Mouse (Mus musculus) right cerebral cortex, adult 2 months (tissue): ENCODE measurements around the gene Psme4.
"Not testable (repeated sequence)": the region's sequence is repeated elsewhere in the genome, so short reads cannot be mapped to it uniquely, and the experiment has no call there.

Source experiments
- DNase-seq, 2 experiments: peaks; one replicate each; pipeline ENCODE4 v3.0.0; 2021 to 2022; ENCODE audit warnings: low spot score in 2 of 2

The Psme4 gene

DNA sequence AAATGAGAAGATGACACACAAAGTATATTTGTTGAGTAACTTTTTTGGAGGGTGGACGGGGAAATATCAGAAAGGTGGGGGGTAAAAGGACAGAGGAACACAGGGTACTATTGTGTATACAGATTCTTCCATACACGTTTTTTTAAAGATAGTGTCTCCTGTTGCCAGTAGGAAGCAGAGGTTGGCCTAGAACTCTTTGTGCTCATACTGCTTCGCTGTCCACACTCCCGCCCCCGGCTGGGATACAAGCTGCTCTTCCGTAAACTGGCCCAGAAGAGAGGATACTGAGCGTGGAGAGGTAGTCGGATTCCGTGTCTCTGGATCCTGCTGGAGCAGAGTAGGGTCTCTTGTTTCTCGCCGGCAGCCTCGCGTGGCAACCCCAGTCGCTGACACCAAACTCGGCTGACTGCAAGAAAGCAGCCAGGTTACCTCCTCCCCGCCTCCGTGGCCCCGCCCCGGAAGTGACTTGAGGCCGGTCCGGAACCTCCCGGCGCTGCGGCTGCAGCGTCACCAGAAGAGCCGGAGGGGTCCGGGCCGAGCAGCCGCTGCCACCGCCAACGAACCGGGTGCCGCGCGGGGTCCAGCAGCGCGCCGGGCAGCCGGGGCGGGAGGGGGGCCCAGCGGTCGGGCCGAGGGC lies at the start of gene Psme4:
Gene Psme4 (plus strand): TSS at position 460 of the 637 bp plus-strand sequence.
- DNase-seq: peak; percentile 92 to 94

GRCm38 (mm10) chr11:30723438-30723837 lies 48.1 kb upstream of the Psme4 start:
- no peak for DNase-seq

DNA sequence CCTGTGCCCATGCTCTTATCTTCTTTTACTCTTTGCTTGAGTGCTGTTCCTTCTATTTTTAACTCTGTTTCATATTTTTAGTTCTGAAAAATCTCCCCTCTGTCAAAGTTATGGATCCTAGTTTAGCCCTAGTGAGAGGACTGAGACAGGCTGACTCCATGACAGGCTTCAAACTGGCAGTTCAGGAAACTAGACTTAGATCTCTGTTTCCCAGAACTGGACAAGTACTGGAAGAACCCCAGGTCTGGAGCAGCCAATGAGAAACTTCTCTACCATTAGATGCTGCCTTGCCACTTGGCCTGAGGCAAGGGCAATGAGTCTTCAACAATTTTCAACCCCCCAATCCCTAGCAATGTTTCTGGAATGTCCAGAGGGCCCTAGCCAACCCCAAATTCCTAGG lies 40.8 kb upstream of the Psme4 start:
- no peak for DNase-seq

DNA sequence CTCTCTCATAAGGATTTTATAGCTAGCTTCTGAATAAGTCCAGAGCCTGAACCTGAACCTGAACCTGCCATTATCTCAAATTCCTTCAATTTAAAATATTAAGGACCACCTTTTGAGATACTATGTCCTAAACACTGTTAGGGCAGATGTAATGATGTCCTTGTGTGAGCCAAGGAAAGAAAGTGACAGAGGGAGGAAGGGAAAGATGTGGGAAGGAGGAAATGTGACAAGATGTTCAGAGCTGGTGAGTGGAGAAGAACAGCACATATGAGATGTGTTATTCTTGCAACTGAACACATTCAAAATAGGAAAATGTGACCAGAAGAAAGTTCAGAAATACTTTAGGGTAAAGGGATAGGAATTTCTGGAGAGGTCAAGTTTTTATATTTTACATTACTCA lies 38.1 kb upstream of the Psme4 start:
- DNase-seq: peak in 1 of 2 experiments; percentile 7

DNA sequence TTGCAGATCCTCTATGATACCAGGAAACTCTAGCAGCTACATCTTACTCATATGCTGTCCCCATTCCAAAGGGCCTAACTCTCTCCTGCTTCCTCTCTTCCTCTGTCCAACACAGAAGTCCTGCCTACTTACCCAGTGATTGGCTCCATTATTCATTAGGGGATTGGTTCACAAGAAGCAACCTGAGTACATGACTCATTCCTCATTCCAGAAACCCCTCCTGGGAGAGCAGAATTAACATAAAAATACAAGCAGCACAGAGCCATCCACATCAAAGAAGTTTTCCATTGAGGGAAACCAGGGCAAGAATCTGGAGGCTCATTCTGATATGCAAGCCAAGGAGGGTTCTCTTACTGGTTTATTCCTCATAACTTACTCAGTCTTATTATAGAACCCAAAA lies 27.5 kb upstream of the Psme4 start:
- no peak for DNase-seq

- no peak for DNase-seq
These were observed 22.6 kb upstream of the Psme4 start for GRCm38 (mm10) chr11:30748938-30749337.

- DNase-seq: no peak
These were observed 21.9 kb upstream of the Psme4 start for GRCm38 (mm10) chr11:30749587-30749986.

DNA sequence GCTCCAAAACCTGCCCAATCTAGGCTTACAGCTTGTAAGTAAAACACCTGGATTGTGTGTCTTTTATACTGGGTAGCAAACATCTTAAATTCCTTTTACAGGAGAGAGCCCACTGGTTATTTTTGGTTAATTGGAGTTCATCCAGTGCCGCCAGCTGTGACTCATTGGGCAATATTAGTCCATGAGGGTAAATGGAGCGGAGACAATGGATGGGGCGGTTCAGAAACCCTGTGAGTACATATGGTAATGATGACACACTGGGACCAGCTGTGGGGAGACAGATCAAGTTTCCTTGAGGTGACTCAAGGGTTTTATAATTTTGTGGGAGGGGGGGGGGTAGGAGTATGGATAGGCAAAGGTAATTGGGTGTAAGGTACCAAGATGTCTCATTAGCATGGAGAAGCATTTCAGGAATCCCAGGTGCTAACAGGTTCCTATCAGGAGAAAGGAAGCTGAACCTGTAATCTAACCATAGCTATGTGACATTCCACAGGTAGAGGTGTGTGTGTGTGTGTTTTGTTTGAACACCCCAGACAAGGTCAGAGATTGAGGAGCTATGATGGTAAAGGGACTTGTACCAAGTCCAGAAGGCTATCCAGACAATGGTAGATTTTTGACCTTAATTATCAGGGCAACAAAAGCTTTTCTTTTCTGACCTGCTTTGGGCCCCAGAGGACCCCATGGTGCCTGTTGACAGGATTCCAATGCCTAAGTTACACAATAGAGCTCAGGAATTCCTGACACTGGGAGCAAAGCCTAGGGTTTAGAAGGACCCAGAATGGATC lies 21.3 kb upstream of the Psme4 start:
- DNase-seq: no peak

DNA sequence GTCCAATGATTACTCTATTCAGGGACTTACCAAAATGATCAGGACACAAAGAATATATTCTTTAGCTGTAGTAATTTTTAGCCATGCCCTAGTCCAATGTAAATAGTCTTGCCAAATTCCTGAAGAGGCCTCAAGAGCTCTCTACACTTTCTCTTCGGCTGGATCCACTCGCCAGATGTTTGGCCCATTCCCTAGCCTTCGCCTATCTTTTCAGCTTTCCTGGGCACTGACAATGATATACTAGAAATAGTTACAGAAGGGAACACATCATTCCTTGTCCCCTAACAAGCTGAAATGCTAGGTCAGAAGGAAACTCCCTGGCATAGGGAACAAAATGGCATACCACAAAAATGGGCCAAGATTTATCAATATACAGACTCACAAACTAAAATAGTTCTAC lies 18.6 kb upstream of the Psme4 start:
- DNase-seq: no peak

DNA sequence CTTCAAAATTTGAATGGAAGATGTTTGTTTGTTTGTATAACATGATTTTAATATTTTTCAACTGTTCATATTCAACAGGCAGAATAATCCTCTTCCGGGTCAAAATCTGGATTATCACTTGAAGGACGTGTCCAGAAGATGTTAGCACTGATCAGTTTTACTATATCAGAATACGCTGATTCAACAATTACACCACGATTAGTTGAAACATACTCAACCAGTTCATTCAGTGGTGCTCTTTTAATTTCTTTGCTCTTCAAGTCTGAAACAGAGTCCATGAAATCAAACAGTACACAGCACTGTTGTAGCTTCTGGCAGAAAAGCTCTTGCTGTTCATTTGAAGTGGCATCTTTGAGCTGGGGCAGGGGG lies 17.1 kb upstream of the Psme4 start:
- DNase-seq: not testable (repeated sequence)

- DNase-seq: peak in 1 of 2 experiments; percentile 21
These were observed 16.5 kb upstream of the Psme4 start for GRCm38 (mm10) chr11:30754855-30755530.

GRCm38 (mm10) chr11:30761381-30761780 lies 10.1 kb upstream of the Psme4 start:
- DNase-seq: no peak

- no peak for DNase-seq
These were observed 9.6 kb upstream of the Psme4 start for GRCm38 (mm10) chr11:30761891-30762290.

DNA sequence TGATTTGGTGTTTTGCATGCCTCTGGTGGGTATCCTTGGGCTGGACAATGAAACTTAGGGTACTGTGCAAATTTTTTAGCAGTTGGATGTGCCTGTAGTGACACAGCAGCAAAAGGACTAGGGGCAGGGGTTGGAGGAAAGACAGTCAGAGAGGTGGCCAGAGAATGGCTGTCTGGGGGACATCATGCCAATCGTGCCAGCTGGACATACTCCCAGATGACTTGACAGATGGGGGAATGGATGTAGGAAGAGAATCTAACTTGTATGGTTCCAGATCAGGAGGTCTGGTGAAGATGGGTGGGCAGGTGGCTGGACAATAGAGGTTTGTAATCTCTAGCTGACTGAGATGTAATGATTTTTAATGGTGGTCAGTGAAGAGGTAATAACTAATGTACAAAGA lies 6.5 kb upstream of the Psme4 start:
- DNase-seq: no peak

DNA sequence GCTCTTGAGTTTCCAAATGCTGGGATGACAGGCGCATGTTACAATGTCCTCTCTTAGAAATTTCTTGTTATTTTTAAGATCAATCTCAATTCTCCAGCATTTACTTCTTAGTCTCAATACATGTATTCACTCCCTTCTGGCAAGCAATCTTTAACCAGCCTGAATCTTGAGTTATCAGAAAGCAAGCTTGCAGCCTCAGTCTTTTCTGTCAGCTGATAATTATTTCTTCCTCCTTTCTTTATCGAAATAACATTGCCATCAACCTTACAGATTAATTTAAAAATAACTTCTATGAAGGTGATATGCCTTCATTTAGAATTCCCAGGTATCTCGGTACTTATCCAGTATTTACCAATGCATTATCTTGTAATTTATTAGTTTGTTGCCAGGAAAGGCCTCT lies 709 bp upstream of the Psme4 start:
- no peak for DNase-seq

DNA sequence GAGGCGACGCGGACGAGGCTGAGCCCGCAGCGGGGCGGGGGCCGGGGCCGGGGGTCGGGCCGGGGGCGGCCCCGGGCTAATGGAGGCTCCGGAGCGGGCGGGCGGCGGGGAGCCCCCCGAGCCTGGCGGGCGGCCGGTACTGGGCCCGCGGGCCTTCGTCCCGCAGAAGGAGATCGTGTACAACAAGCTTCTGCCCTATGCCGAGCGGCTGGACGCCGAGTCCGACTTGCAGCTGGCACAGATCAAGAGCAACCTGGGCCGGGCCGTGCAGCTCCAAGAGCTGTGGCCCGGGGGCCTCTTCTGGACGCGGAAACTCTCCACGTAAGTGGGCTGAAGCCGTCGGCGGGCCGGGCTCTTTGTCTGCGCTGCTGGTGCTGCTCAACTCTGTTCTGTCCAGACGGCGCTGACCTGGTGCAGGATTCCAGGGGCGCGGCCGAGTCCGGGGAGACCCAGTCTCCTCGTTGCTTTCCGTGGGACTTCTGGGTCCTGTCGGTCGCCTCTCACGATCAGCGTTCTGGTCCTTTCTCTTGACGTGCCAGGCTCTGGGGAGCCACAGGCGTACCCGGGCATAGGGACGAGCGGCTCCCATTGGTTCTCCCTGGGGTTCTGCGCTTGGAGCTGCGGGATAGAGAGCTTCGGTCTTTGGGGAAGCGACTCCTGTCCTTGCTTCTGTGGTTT lies 517 bp downstream of the Psme4 start:
- DNase-seq: peak; percentile 55 to 57

DNA sequence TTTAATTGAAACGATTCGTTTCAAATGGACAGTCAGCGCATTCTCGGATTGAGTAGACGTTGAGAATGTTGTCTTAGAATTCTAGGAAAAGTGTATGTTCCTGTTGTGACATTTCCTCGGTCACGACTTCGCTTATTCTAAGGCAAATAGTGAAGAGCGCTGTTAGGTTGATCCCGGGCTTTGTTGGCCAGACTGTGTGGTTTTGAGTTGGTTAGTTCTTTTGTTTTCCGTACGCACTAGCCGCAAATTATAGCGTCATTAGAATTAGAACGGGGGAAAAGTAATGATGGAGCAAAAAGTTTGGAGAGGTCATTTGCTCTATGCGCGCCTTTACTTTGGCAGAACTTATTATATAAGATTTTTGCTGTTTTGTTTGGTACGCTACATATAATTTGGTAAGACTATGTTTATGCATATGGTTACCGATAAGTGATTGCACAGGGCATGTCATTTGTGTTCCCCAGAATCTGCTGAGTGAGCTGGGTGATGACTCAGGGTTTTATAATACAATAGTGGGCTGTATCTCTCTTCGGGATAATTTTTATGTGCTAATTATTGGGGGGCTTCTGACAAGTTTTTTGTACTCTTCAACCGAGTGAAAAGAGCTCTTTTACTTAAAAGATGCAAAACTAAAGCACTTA lies 1.4 kb downstream of the Psme4 start:
- no peak for DNase-seq

DNA sequence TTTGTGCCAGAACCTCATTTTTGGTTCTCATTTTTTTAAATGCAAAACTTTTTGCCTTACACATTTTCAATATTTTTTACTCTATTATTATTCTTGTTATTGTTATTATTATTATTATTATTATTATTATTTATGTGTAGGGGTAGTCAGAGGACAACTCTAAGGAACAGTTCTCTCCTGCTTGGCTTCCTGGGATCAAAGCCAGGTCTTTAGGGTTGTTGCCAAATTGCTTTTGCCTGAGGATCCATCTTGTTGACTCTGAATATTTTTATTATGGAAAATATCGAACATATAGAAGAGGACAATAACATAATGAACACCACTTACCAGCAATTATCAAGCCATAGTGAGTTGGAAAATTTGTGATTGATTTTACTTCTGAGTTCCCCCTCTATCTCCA lies 3.1 kb downstream of the Psme4 start:
- DNase-seq: no peak

GRCm38 (mm10) chr11:30777498-30777897 lies 6.0 kb downstream of the Psme4 start:
- no peak for DNase-seq

- no peak for DNase-seq
These were observed 9.4 kb downstream of the Psme4 start for GRCm38 (mm10) chr11:30780893-30781292.

GRCm38 (mm10) chr11:30781612-30782011 lies 10.1 kb downstream of the Psme4 start:
- no peak for DNase-seq

DNA sequence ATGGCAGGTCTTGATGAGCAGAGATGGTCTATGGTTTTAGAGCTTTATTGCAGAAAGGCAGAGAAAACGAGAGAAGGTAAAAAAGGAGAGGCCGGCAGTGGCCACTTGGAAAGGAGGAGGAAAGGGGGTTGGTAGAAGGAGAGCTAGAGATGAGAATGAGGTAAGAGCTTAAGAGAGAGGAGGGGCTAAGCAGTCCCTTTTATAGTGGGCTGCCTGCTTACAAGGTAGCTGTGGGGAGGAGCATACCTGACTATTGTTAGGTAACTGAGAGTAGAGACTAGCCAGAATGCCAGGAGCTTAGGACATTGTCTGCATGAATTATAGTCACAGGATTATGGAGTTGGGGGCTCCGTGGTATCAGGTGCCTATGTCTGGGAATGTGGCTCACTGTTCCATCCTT lies 14.0 kb downstream of the Psme4 start:
- no peak for DNase-seq
